Mouse (Mus musculus): ENCODE measurements at regions not wholly inside any gene's neighbourhood (a gene's known extent, or its start where the extent isn't known, plus 50 kb on each side); places are given as distances from the start of the nearest gene placed in this dataset.

DNA sequence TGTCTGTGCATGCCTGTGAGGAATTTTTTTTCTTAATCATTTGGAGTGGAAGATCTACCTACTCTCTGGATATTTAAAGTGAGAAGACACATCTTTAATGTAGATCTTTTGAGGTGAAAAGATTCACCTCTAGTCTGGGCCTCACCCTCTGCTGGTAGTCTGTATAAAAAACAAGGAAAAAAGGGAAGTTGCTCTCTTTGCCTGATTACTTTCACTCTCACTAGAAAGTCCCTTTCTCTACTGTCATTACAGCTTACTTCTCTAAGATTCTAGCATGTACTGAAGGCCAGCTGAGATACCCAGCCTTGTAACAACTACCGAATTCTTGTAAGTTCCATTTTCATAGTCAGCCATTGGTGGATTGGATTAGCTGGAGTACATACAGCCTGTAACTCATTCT is 3791.9 kb downstream of the 9330182O14Rik start:
- TF ChIP-seq CTCF (IDR thresholded peaks at IDR 0.05; ENCODE audit: borderline replicate concordance, insufficient read depth, low read depth, low read length) = no peak
- no peak for TF ChIP-seq POLR2A (IDR thresholded peaks at IDR 0.05; ENCODE audit: borderline replicate concordance, insufficient read depth, low read length)
